Mouse (Mus musculus) effector memory CD4-positive, alpha-beta T cell, adult 5 months (primary cell): ENCODE measurements around the gene Vmn1r184. TPM values are rescaled to one million over a fixed set of nuclear protein-coding genes. Genes with fewer than 3 reads are reported as not detected.

Experiments
- polyA plus RNA-seq: library from polyadenylated mRNA; unstranded; fragments of 100-300 nt; shearing (Covaris generic); gene quantifications from one replicate; pipeline ENCODE4 v1.2.1, GENCODE M21; 2017

Gene Vmn1r184
- polyA plus RNA-seq, result 0.62 TPM

DNA sequence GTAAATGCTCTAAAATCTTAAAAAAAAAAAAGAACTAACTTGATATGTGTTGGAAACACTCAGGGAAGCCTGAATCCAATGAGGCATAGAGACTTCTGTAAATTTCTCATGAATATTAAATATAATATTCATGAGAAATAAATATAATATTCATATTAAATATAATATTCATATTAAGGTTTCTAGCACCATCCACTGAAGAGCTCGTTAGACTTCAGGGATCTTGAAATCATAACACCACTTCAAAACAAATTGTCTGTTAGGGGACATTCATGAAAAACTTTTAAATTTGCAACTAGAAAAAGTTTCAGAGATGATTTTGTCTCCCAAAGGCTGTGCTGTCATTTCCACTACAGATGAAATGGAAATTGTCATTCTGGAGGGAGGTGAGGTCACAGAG lies at the start of gene Vmn1r184:
Gene Vmn1r184 (plus strand): TSS at position 301 of the 400 bp plus-strand sequence.

DNA sequence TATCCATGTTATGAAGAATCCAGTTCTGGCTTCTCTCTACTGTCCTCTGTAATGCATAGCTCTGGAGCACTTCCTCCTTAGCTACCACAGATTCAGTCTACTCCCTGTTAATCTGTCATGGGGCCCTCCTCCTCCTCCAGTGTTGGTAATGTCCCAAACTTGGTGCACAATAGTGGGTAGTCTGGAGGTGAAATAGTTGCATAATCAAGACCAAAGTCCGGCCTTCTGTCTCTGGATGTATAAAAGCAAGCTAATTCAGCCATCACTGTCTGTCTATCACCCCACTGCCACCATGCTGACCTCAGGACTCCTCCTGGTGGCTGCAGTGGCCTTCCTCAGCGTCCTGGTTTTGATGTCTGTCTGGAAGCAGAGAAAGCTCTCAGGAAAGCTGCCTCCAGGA lies 46.8 kb downstream of the Vmn1r184 start, which contains the start of gene Cyp2a4:
Gene Cyp2a4 (plus strand): TSS at position 244 of the 400 bp plus-strand sequence.

Other genes starting within 250 kb of the Vmn1r184 start
- not detected for gene Cyp2b13, start 198.8 kb upstream of the Vmn1r184 start, polyA plus RNA-seq
- gene Cyp2b9, start 86.9 kb upstream of the Vmn1r184 start, polyA plus RNA-seq, result not detected
- gene Cyp2a4, start 46.8 kb downstream of the Vmn1r184 start, polyA plus RNA-seq, result not detected
- gene Nlrp9c, start 143.4 kb downstream of the Vmn1r184 start, polyA plus RNA-seq, result 0.12 TPM
- not detected for gene Nlrp4a, start 174.8 kb downstream of the Vmn1r184 start, polyA plus RNA-seq